Mouse (Mus musculus): ENCODE data around the gene E130218I03Rik.

DNA sequence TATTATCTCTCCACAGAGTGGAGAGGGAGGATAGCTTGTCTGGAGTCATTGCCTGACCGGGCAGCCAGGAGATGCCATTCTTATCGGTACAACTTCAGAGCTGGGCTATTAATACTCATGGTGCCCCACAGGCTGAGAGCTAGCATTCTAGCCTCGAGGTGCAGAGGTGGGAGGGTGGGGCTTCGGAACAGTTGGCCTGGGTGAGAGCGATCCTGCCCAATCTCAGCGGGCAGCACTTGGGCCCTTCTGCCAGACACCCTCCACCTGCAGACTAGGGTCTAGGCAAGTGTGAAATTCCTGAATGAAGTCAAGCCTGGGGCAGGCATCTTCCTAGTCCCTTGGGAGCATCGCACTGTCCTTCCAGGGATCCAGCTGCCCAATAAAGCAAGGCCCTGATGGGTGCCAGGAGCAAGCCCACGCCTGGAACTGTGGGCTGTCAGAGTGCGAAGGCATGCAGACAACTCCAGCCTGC, 50.3 kb downstream of the E130218I03Rik start:
- no peak for TF ChIP-seq CTCF (IDR thresholded peaks at IDR 0.05; ENCODE audit: low read depth, low read length)
- no peak for TF ChIP-seq POLR2A (IDR thresholded peaks at IDR 0.05; ENCODE audit: extremely low read depth, insufficient read depth, low read length)
